Mouse (Mus musculus) ovary, postnatal 14 days (tissue): ENCODE results near the gene Mast3.

Source experiments
- DNase-seq: peaks from one replicate; pipeline ENCODE4 v3.0.0; 2022; ENCODE audit warnings: low spot score

Gene Mast3

DNA sequence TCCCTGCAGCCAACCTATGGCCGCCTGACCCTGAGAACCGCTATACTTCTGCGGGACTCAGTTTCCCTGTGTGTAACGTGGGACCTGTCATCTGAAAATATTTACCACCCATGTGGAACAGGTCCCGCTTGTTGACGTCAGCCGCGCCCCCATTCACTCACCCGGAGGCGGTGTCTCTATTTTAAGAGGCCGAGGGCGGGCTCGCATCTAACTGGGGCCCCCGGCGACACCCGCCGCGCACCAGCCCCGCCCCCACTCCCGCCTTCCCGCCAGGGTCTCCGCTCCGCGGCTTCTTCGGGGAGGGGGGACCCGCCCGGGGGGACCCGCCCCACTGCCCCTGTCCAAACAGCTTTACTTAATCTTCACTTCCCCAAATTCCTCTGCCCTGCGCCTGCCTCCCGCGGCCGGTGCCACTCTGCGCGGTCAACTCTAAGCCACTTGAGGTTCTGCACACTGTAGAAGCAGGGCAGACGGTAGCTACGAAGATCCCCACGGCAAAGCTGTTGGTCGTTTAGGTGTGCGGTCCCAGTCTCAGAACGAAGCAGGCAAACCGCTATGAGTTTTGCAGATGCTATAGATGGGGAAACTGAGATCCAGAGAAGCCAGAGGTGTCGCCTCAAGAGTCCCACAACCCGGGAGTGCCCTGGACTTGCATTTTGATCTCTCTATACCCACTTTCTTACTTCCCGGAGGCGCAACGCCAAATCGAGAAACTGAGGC is 933 bp downstream of the Mast3 start:
- no peak for DNase-seq

DNA sequence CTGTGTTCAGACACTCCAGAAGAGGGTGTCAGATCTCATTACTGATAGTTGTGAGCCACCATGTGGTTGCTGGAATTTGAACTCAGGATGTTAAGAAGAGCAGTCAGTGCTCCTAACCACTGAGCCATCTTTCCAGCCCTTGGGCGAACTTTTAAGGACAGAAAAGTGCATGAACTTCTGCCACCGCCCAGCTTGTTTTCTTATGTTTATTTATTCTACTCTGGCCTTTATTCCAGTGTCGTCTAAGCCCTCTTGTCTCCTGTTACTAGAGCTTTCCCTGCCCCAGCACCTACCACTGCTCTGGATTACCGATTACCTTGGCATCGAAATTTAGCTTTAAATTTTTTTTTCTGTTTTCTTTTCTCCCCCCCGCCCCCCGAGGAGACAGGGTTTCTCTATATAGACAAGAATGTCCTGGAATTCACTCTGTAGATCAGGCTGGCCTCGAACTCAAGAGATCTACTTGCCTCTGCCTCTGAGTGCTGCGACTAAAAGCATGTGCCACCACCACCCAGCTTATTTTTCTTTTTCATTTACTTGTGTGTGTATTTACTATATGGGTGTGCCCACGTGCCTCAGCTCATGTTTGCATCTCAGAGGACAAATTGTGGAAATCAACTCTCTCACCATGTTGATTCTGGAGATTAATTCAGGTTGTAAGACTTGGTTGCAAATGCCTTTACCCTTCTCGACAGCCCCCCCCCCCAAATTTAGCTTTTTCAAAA is 1.9 kb downstream of the Mast3 start:
- no peak for DNase-seq

DNA sequence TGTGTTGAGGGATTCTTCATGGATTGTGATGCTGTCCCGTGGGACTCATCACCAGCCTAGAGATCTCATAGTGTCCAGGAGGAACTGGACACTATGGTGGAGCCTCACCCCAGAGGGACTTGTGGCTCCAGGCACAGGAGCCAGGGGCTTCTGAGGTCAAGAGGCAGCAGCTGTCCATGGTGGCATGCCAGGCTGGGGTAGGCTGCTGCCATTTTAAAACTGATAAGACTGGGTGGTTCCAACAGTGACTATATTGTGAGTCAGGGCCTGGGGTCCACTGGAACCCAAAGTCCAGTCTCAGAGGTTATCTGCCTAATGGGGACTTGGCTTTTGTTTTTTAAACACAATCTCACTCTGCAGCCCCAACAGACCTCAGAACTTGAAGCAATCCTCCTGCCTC is 3.0 kb downstream of the Mast3 start:
- no peak for DNase-seq

DNA sequence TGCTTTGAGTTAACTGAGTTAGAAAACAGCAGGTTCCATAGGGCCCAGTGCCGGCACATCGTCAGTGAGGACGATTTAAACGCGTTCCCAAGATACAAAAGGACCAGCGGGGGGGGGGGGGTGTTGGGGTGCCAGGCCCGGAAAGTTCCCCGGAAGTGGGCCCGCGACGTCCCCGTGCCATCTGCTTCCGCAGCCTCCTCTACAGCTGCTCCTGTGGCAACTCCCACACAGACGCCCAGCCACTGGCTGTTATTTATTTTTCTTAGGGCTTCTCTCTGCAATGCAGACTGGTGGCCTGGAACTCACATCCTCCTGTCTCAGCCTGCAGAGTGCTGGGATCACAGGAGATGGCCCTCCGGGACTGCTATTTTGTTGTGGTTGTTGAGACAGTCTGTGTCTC is 3.7 kb downstream of the Mast3 start:
- no peak for DNase-seq

DNA sequence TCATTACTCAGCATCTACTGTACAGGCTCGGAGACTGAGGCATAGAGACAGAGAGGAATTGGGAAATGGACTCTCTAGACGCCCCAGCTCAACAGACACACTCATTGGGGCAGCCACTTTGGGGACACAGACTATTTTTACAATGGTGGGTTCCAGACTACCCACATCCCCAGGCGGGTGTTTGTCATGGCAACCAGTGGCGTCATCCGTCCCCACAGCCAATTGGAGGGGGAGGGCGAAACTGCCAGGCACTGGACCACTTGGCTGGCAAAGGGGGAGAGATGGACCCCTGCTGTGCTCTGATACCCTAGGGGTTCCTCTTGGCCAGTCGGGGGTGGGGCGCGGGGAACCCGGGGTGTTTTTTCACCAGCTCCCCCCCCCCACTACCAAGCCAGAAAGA is 4.2 kb downstream of the Mast3 start:
- no peak for DNase-seq

DNA sequence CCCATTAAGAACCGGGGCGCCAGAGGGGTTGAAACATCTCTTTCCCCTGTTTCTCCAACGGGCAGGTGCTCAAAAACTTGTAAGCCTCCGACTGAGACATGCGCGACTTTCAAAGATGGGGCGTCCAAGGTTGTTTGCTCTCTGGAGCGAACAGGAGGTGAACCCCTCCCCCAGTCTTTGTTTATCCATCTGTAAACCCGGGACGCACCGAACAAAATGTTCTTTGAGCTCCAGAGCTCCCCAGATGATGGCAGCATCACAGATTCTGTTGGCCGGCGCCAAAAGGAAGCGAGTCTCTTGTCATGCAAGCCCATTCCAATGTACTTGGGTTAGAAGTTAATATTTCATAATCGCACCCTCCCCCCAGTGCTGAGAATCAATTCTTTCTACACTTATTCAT is 6.6 kb downstream of the Mast3 start:
- no peak for DNase-seq

DNA sequence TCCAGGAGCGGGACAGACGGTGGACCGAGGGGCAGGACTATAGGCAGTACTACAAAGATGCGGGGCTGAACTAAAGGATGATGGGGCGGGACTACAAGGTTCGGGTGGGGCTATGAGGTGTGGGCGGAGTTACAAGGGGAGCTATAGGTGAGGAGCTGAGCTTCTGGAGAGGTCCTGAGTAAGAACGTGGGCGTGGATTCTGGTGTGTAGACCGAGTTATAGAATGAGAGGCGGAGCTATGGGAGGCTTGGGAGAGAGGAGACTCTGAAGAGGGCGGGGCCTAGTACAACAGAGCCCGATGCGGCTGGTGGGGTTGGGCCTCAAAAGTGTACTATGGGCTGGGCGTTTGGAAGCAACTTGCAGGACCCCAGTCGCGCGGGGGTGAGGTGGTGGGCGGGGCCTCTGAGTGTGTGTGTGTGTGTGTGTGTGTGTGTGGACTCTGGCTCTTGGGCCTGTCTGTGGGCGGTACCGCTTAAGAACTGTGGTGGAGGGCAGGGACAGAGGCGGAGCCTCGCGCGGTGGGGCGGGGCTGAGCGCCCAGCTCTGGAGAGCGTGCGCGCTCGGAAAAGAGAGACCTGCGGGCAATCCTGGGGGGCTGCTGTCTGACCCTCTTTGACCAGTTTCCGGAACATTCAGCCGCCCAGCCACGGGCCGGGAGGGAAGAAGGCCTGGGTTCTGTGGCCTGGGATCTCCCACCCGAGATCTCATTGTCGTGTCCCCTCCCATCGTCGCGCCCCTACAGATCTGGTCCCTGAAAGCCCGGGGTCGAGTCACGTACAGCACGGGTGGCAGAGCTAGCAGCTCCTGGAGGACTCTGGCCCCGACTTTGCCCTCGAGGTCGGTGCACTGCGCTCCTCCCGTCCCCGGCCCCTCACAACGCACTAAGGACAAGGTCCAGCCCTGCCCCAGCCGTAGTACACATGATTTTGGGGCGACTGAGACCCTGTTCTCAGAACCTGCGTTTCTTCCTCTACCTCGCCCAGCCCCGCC is 7.5 kb downstream of the Mast3 start:
- DNase-seq = peak; percentile 76

DNA sequence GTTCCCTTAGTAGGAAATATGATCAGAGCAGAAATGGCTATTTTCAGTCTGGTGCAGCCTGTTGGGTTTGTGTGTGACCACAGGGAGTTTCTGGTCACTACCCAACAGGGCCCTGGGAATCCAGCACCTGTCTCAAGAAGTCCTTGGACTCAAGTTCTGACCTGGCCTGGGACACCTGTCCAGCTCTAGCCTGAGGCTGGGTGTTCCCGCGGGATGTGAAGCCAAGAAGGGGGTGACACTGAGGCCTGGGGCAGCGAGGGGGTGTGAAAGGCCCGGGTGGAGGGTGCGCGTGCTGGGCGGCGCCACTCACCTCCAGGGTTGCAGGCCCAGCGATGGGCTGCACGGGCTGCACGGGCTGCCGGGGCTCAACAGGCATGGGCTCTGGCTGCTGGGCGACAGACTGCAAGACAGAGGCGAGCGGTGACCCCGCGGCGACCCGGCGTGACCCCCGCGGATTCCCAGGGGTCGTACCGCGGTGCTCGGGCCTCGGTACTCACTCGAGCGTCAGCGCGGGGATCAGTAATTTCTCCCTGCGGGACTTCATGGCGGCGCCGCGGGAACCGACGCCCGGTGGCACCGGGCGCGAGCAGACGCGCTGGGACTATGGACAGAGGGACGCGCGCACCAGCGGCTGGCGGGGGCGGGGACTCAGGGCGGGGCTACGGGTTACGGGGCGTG is 8.3 kb downstream of the Mast3 start:
- no peak for DNase-seq

DNA sequence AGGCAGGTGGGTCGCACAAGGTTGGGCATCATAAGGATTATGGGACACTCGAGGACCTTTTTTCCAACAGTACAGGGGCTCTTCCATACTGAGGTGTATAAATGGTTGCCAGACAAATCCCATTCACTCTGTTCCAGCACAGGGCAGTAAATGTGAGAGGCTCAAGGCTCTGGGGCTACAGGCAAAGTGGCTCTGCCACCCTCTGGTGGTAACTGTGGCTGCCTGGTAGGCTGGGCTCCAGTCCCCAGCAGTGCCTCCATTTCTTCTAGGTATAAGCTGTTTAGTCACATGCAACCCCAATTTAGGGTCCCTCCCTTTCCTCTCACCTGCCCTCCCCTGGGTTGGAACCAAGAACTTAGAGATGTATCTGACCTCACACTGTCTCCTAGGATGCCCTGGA is 9.5 kb downstream of the Mast3 start:
- DNase-seq = no peak

DNA sequence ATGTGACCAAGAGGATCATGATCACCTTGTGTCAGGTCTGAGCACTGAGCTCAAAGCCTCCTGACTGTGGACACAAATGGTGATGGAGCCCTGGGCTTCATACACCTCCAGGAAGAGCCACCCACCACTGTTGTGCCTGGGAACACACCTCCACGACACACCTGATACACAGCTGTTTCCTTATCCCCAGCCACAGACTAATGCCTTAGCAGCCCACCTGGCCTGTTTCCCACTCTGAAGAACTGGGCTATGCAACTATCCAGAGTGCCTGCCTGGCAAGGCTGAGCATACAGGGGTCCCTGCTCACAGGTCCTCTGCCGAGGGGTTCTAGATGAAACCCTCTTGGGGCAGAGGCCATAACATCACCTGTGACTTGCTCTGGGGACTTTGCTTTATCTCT is 10.6 kb downstream of the Mast3 start:
- no peak for DNase-seq

DNA sequence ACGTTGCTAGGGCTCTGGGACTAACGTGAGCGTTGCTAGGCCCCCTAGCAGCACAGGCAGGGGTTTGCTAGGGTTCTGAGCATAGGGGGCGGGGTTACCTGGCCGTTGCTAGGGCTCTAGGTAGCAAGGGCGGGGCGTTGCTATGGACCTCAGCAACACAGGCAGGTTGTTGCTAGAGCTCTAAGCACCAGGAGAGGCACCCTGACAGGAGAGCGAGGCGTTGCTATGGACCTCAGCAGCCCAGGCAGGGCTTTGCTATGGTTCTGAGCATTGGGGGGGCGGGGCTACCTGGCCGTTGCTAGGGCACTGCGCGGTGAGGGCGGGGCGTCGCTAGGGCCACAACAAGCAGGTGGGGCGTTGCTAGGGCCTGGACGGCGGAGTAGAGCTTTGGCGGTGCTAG is 12.2 kb downstream of the Mast3 start:
- no peak for DNase-seq

DNA sequence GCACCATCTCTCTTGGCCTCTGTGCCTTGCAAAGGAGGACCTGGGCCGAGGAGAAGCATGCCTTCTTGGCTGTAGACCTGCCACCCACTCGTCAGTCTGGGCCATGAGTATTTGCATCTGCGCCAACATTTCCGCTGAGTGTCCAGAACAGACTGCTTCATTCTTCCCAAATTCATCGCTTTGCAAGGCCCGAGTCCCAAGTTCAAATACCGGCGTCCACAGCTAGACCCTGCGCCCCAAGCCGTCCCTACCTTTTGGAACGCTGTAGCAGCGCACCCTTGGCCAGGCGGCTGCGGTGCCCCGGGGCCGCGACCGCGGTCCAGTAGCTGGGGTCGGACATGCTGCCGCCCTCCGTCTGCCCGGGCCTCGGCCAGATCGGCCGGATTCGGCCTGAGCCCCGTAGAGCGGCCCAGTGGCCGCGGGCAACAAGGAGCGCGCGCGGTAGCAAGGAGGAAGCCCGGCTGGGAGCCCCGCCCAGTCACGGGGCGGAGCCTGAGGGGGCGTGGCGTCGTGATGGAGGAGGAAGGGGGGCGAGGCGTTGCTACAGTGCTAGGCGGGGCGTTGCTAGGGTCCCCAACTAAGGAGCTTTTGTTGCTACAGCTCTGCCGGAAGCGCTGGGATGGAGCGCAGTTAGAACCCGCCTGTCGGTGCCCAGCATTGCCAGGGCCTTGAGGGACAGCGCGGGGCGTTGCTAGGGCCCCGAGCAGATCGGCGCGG is 12.7 kb downstream of the Mast3 start:
- peak; percentile 99 for DNase-seq

DNA sequence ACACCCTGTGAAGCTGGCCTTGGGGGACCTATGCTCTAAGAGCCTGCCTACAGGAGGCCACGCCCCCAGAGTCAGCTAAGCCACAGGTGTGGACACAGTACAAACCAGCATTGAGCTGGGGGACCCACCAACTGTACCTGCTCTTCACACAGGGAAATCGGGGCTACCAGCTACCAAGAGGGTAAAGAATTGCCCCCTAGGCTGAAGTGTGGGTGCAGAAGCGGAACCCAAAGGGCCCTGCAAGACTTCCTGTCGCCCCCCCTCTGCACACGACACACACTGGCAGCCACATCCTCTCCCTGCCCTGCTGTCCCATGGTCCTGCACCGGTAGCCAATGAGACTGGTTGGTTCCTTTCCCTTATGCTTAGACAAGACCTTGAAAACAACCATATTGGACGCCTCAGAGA is 13.6 kb downstream of the Mast3 start:
- DNase-seq = no peak

DNA sequence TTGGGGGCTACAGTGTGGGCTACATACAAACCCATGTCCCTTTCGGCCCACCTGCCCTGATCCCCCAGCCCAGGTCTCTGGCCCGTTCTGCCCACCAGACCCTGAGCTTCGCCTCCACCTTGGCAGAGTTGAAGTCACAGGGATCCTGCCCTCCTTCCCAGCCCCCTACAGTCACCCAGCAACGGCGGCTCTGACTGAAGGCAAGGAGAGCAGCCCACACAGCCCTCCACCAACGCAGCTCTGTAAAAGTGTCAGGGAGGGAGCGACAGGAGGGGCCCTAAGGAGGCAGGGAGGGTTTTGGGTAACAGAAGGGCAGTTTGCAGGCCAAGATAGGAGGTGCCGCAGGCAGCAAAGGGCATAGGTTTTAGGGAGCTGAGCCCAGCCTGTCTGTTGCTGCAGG is 14.0 kb downstream of the Mast3 start:
- no peak for DNase-seq

DNA sequence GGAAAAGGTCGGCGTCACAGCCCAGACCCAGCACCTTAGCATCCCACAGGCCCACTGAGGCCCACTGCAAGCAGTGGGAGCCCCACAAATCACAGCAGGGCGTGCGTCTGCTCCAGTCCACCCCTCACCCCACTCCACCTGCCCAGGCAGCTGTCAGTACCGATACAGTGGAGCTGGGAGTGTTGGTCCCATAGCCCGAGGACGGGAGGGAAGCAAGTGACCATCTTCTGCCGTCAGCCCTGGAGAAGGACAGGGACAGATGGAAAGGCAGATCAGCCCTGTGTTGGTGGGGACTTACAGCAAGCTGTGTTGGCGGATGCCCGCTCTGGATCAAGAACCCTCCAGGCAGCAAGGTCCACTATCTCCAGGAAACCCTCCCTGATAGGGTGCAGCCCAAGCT is 15.8 kb downstream of the Mast3 start:
- DNase-seq = no peak

DNA sequence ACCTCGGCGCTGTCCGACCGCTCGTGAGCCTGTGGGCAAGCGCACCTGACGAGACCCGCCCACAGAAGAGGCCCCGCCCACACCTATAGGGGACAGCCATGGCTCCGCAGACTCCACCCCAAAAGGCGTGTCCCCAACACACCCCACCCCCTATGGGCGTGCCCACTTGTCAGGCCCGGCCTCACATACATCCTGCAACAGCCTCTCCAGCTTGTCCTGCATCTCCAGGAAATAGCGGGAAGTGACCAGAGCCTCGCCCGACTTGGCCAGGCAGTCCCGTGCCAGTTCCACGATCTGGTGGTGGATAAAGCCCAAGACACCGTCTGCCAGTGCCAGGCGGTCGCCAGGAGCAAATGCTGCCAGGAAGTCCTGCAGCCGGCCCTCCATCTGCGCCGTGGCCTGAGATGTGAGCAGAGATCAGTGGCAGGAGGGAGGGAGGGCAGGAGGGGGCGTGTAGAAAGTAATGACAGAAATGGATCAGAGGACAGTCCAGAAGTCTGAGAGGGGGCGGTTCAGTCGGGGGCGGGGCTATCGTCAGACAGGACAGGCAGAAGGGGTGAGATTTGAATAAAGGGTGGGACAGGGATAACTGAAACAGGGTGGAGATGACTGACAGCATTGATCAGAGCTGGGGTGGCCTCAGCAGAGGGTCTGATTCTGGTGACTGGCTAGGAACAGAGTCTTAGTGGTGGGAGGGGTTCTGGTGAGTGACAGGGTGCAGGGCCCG is 16.8 kb downstream of the Mast3 start:
- no peak for DNase-seq

DNA sequence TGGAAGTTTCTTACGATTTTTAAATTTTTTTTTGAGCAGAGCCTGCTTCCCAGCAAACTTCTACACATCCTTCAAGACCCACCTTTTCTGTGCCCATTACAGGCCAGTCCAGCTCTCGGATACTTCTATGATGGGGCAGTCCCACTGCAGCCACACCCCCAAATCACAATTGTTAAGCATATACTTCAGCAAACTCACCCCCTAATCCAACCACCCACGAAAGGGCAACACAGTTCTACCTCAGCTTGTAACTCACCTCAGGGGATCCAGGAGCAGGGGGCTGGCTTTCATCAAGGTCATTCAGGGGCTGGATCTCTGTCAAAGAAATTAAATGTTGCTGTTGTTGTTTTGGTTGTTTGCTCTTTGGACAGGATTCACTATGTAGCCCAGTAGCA is 17.8 kb downstream of the Mast3 start:
- DNase-seq = no peak

DNA sequence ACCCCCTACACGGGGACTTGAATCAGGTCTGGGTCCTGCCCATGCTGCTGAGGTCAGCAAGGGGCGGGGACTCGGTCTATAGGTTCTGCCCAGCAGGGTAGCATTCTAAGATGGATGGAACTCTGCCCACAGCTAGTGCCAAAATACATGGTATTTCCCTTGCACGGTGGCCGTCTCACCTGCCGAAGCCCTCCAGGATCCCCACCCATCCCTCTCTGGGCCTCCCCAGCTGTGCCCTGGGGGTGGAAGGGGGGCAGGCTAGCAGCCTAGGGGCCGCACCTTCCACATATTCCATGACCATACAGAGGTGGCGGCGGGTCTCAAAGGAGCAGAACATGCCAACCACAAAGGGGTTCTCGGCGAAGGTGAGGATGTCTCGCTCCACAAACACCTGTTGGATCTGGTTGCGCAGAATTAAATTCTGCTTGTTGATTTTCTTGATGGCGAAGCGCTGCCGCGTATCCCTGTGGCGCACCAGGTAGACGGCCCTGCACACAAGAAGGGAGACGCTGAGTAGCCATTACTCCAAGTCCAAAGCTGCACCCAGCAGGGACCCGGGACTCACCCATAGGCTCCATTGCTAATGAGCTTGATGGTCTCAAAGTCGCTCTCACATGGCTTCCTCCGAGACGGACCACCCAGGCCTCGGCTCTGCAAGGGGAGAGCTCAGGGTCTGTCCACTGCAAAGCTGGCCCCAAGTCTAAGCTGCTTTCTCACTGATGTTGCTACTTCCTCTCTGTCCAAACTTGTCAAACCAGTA is 18.4 kb downstream of the Mast3 start:
- DNase-seq = no peak

DNA sequence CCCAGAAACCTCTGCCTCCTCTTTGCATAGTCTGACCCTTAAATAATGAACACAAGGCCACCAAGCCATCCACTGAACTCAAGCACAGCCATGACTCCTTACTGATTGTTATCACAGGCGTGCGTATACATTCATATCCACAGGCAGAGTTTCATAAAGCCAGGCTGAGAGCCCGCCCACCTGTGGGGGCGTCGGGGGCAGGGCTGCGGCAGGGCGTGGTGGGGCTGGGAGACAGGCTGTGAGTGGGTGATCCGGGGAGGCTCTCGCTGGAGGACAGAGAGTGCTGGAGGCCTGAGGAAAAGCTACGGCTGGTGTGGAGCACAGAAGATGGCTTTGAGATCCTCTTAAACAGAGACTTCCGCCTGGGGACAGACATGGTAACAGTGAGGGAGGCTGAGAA is 24.8 kb downstream of the Mast3 start:
- no peak for DNase-seq
